Mouse (Mus musculus): ENCODE data around the gene Hcrtr1. TPM values are rescaled to one million over a fixed set of nuclear protein-coding genes. Genes with fewer than 3 reads are reported as not detected.

Hcrtr1 gene
- polyA plus RNA-seq, 1 experiment from 2014 or later, result not detected

DNA sequence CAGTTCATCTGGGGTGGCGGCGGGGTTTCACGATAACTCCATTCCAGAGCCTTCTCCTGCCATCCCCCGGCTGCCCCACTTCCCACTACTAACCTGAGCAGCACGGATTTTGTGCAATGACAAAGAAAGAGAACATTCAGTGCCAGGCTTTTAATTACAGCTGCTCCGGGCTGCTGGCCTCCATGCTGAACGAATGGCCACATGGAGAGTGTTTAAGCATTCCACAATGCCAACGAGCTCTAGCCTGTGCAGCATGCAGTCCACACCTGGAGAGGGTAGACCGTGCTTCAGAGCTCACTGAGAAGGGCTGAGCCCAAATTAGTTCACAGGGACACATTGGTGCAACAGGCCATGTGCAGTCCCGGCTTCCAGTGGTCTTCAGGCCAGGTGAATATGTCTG is 9.1 kb downstream of the Hcrtr1 start:
- no peak for TF ChIP-seq EP300 (IDR thresholded peaks at IDR 0.05; ENCODE audit: low read depth)
- TF ChIP-seq CTCF (IDR thresholded peaks at IDR 0.05; ENCODE audit: low read depth), result no peak
- Histone ChIP-seq H3K4me1 (ENCODE audit: insufficient read depth) (no peaks in the 10 kb centered on the region), H3K27ac (ENCODE audit: low read depth) (no peak overlapping the region), H3K9ac (replicated peaks) (no peak overlapping the region), H3K4me3 (ENCODE audit: low read depth, low read length) (no peak overlapping the region), H3K9me3 (ENCODE audit: low read length) (no peaks in the 10 kb centered on the region), H3K36me3 (replicated peaks; ENCODE audit: insufficient read depth, low read length) (peaks cover 28% of the 10 kb centered on the region), H3K27me3 (ENCODE audit: insufficient read depth, low read length) (no peaks in the 10 kb centered on the region), H3K4me2 (ENCODE audit: low read depth, low read length) (no peak overlapping the region)
- no peak for DNase-seq
- no peak for ATAC-seq
- WGBS (ENCODE audit: insufficient replicate concordance), result 89% methylated on average over 10 of the region's 10 CpGs

DNA sequence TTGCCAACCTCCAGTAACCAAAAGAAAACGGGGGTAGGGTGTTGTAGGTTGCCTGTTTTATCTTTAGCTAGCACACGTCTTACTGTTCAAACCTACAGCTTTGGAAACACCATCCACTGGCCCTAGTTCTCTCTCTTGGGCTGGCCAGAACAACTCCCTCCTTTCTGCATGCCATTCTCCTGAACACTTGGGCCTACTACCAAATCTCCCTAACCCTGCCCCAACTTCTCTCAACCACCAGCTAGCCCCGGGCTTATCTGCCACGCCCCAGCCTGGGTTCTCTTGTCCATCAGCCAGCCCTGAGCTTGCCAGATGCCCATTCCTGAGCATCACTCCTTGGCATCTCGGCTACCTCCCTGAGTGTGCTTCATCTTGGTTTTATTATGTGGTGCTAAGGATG is 10.3 kb downstream of the Hcrtr1 start:
- DNase-seq (no peak), ATAC-seq (no peak)
- Histone ChIP-seq H3K27me3 (ENCODE audit: insufficient read depth, low read length) (no peaks in the 10 kb centered on the region), H3K9me3 (ENCODE audit: low read length) (no peaks in the 10 kb centered on the region), H3K27ac (ENCODE audit: low read depth) (no peak overlapping the region), H3K9ac (replicated peaks) (no peak overlapping the region), H3K4me1 (ENCODE audit: insufficient read depth) (no peaks in the 10 kb centered on the region), H3K36me3 (replicated peaks; ENCODE audit: insufficient read depth, low read length) (peaks cover 40% of the 10 kb centered on the region), H3K4me3 (ENCODE audit: low read depth, low read length) (no peak overlapping the region), H3K4me2 (ENCODE audit: low read depth, low read length) (no peak overlapping the region)
- whole genome bisulfite sequencing (ENCODE audit: insufficient replicate concordance), result 55% methylated on average over 5 of the region's 5 CpGs
- no peak for TF ChIP-seq CTCF (IDR thresholded peaks at IDR 0.05; ENCODE audit: low read depth)
- TF ChIP-seq EP300 (IDR thresholded peaks at IDR 0.05; ENCODE audit: low read depth), result no peak

DNA sequence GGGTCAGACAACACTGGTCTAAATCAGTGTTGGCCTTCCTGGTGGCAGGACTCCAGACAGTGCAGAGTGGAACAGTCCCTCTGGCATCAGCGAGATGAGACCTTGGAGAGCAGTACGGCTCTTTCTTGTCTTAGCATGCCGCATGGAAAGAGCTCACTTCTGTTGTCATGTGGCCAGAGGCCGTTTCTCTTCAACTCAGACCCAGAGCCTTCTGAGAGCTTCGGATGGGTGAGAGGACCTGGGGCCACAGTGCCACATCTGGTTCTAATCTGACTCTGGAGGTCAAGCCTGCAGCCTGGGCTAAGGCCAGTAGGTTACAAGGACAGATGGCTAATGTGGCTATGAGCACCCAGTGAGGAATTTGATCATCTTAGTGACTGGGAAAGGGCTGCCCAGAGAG is 13.2 kb downstream of the Hcrtr1 start:
- no peak overlapping the region for H3K4me2 ChIP-seq (ENCODE audit: low read depth, low read length)
- H3K36me3 ChIP-seq (replicated peaks; ENCODE audit: insufficient read depth, low read length), result peaks cover 59% of the 10 kb centered on the region
- DNase-seq, result no peak
- H3K27me3 ChIP-seq (ENCODE audit: insufficient read depth, low read length), result no peaks in the 10 kb centered on the region
- no peak for ATAC-seq
- TF ChIP-seq CTCF (IDR thresholded peaks at IDR 0.05; ENCODE audit: low read depth) (no peak), EP300 (IDR thresholded peaks at IDR 0.05; ENCODE audit: low read depth) (no peak)
- WGBS (ENCODE audit: insufficient replicate concordance), result 91% methylated on average over 5 of the region's 5 CpGs
- no peak overlapping the region for H3K4me3 ChIP-seq (ENCODE audit: low read depth, low read length)
- H3K9me3 ChIP-seq (ENCODE audit: low read length), result no peaks in the 10 kb centered on the region
- H3K9ac ChIP-seq (replicated peaks), result no peak overlapping the region
- H3K27ac ChIP-seq (ENCODE audit: low read depth), result no peak overlapping the region
- no peaks in the 10 kb centered on the region for H3K4me1 ChIP-seq (ENCODE audit: insufficient read depth)

GRCm38 (mm10) chr4:130125164-130125563 is 14.0 kb downstream of the Hcrtr1 start:
- TF ChIP-seq CTCF (IDR thresholded peaks at IDR 0.05; ENCODE audit: low read depth), result no peak
- TF ChIP-seq EP300 (IDR thresholded peaks at IDR 0.05; ENCODE audit: low read depth), result no peak
- WGBS (ENCODE audit: insufficient replicate concordance), result 89% methylated on average over 6 of the region's 6 CpGs
- no peak for ATAC-seq

GRCm38 (mm10) chr4:130124110-130124509 is 15.0 kb downstream of the Hcrtr1 start:
- Histone ChIP-seq H3K4me1 (ENCODE audit: insufficient read depth) (no peaks in the 10 kb centered on the region), H3K36me3 (replicated peaks; ENCODE audit: insufficient read depth, low read length) (peaks cover 59% of the 10 kb centered on the region), H3K9me3 (ENCODE audit: low read length) (no peaks in the 10 kb centered on the region), H3K4me2 (ENCODE audit: low read depth, low read length) (no peak overlapping the region), H3K27me3 (ENCODE audit: insufficient read depth, low read length) (no peaks in the 10 kb centered on the region), H3K4me3 (ENCODE audit: low read depth, low read length) (no peak overlapping the region), H3K27ac (ENCODE audit: low read depth) (no peak overlapping the region), H3K9ac (replicated peaks) (no peak overlapping the region)
- TF ChIP-seq CTCF (IDR thresholded peaks at IDR 0.05; ENCODE audit: low read depth) (no peak), EP300 (IDR thresholded peaks at IDR 0.05; ENCODE audit: low read depth) (no peak)
- no peak for ATAC-seq
- WGBS (ENCODE audit: insufficient replicate concordance), result 85% methylated on average over 4 of the region's 4 CpGs
- DNase-seq, result no peak

More at GRCm38 (mm10) chr4:130125164-130125563, 14.0 kb downstream of the Hcrtr1 start:
- Histone ChIP-seq H3K4me3 (ENCODE audit: low read depth, low read length) (no peak overlapping the region), H3K27ac (ENCODE audit: low read depth) (no peak overlapping the region), H3K4me1 (ENCODE audit: insufficient read depth) (no peaks in the 10 kb centered on the region), H3K27me3 (ENCODE audit: insufficient read depth, low read length) (no peaks in the 10 kb centered on the region), H3K4me2 (ENCODE audit: low read depth, low read length) (no peak overlapping the region), H3K36me3 (replicated peaks; ENCODE audit: insufficient read depth, low read length) (peaks cover 59% of the 10 kb centered on the region), H3K9ac (replicated peaks) (no peak overlapping the region), H3K9me3 (ENCODE audit: low read length) (no peaks in the 10 kb centered on the region)
- no peak for DNase-seq

DNA sequence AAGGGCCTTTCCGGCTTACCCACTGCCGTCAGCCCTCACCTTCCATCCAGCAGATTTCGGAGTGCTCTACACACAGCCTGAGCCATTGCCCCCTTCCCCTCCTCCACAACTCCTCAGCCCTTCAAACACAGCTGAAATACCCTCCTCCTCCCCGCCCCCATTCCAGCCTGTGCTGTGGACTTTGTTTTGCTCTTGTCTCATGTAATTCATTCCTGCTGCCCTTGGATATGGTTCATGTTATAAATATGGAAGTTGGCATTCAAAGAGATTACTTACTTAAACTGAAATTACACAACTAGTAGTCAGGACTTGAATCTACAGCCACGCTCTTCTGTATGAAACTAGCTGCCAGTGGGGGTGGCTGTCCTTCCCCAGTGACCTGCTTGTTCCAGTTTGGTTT is 16.1 kb downstream of the Hcrtr1 start:
- ATAC-seq (no peak), DNase-seq (no peak)
- Histone ChIP-seq H3K4me3 (ENCODE audit: low read depth, low read length) (no peak overlapping the region), H3K27me3 (ENCODE audit: insufficient read depth, low read length) (no peaks in the 10 kb centered on the region), H3K4me1 (ENCODE audit: insufficient read depth) (no peaks in the 10 kb centered on the region), H3K4me2 (ENCODE audit: low read depth, low read length) (no peak overlapping the region), H3K27ac (ENCODE audit: low read depth) (no peak overlapping the region), H3K9ac (replicated peaks) (no peak overlapping the region), H3K36me3 (replicated peaks; ENCODE audit: insufficient read depth, low read length) (peaks cover 58% of the 10 kb centered on the region), H3K9me3 (ENCODE audit: low read length) (no peaks in the 10 kb centered on the region)
- TF ChIP-seq EP300 (IDR thresholded peaks at IDR 0.05; ENCODE audit: low read depth), result no peak
- TF ChIP-seq CTCF (IDR thresholded peaks at IDR 0.05; ENCODE audit: low read depth), result no peak
- WGBS (ENCODE audit: insufficient replicate concordance), result 88% methylated on average over 5 of the region's 5 CpGs

DNA sequence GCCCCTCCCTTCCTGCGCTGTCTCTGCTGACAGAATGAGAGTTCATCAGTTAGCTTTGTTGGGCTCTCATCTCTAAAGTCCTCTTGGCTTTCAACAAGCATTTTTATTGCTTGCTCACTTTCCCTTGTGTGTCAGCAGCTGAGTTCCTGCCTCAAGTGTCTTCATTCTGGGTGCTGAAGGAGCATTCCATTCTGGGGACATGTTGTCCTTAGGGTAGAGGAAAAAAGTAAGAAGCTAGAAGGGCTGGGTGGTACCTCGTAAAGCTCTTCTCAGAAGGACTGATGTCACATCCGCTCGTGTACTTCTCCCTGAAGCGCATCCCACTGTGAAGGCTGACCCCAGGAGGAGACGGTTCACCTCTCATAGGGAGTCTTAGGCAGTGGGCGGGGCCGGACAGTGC is 17.6 kb downstream of the Hcrtr1 start:
- no peak overlapping the region for H3K4me2 ChIP-seq (ENCODE audit: low read depth, low read length)
- no peak for DNase-seq
- H3K9ac ChIP-seq (replicated peaks), result no peak overlapping the region
- H3K9me3 ChIP-seq (ENCODE audit: low read length), result no peaks in the 10 kb centered on the region
- H3K36me3 ChIP-seq (replicated peaks; ENCODE audit: insufficient read depth, low read length), result peaks cover 45% of the 10 kb centered on the region
- WGBS (ENCODE audit: insufficient replicate concordance), result 85% methylated on average over 8 of the region's 8 CpGs
- no peak for ATAC-seq
- no peak overlapping the region for H3K4me3 ChIP-seq (ENCODE audit: low read depth, low read length)
- H3K4me1 ChIP-seq (ENCODE audit: insufficient read depth), result no peaks in the 10 kb centered on the region
- no peak for TF ChIP-seq EP300 (IDR thresholded peaks at IDR 0.05; ENCODE audit: low read depth)
- no peak for TF ChIP-seq CTCF (IDR thresholded peaks at IDR 0.05; ENCODE audit: low read depth)
- no peaks in the 10 kb centered on the region for H3K27me3 ChIP-seq (ENCODE audit: insufficient read depth, low read length)
- H3K27ac ChIP-seq (ENCODE audit: low read depth), result no peak overlapping the region
